Mouse (Mus musculus) lung, embryonic 16.5 days (tissue): ENCODE measurements around the gene Cdk6. TPM values are rescaled to one million over a fixed set of nuclear protein-coding genes. Genes with fewer than 3 reads are reported as not detected.

Experiments used
- ATAC-seq: fragments of 200-750 bp; cut with Nextera tagmentation; 2 replicates; pipeline ENCODE4 v1.8.0; 2017; ENCODE audit warnings: low read depth, mild to moderate bottlenecking, moderate library complexity
- H3K27ac ChIP-seq: fragments of 300-500 bp; sonication (generic); 2 replicates; pipeline ENCODE4 v1.5.1; 2014; ENCODE audit warnings: mild to moderate bottlenecking, control low read depth, low read length
- H3K27me3 ChIP-seq: fragments of 300-500 bp; sonication (generic); 2 replicates; pipeline ENCODE4 v1.6.1; 2014; ENCODE audit warnings: low read depth, low read length, mixed read lengths; ENCODE audit not compliant: control insufficient read depth, insufficient read depth
- H3K36me3 ChIP-seq: fragments of 300-500 bp; sonication (generic); 2 replicates; pipeline ENCODE4 v1.6.1; 2014; ENCODE audit warnings: low read length; ENCODE audit not compliant: control insufficient read depth, insufficient read depth
- H3K4me1 ChIP-seq: fragments of 300-500 bp; sonication (generic); replicated peaks from 2 replicates; pipeline ENCODE4 v1.6.1; 2014; ENCODE audit warnings: low read length, mixed read lengths; ENCODE audit not compliant: control insufficient read depth, insufficient read depth
- H3K4me2 ChIP-seq: fragments of 300-500 bp; sonication (generic); 2 replicates; pipeline ENCODE4 v1.6.1; 2014; ENCODE audit warnings: low read depth, low read length, control low read depth
- H3K4me3 ChIP-seq: fragments of 300-500 bp; sonication (generic); 2 replicates; pipeline ENCODE4 v1.5.1; 2014; ENCODE audit warnings: mild to moderate bottlenecking, low read length, control low read depth
- H3K9ac ChIP-seq: fragments of 300-500 bp; sonication (generic); 2 replicates; pipeline ENCODE4 v1.6.1; 2014; ENCODE audit warnings: low read length, control low read depth
- H3K9me3 ChIP-seq: fragments of 300-500 bp; sonication (generic); 2 replicates; pipeline ENCODE4 v1.6.1; 2016; ENCODE audit warnings: low read length; ENCODE audit not compliant: control insufficient read depth
- WGBS: fragments of 180-500 bp; shearing (Covaris S2); extraction: QIAGEN DNeasy Blood & Tissue Kit; methylation state at CpG from one replicate; pipeline ENCODE4 v1.1.7; 2014; 5-methylcytosine and 5-hydroxymethylcytosine counted together
- polyA plus RNA-seq: library from polyadenylated mRNA; unstranded; fragments of >200 nt; fragmentation: Nextera tagmentation; extraction: Ambion mirVana; gene quantifications from 2 replicates; pipeline ENCODE4 v1.2.1, GENCODE M21; 2015

Gene Cdk6
- polyA plus RNA-seq, 1 experiment from 2014 or later, result 33.7 TPM

- no peaks in the 10 kb centered on the region for H3K27me3 ChIP-seq
- peak; percentile 45; the same call in 1 of the 2 replicates for ATAC-seq
- H3K4me2 ChIP-seq, result no peak overlapping the region
- no peak overlapping the region for H3K27ac ChIP-seq
- H3K4me1 ChIP-seq, result peaks cover 15% of the 10 kb centered on the region; the same call in 1 of the 2 replicates
- 60% methylated on average over 15 of the region's 15 CpGs for WGBS
- no peak overlapping the region for H3K4me3 ChIP-seq
- H3K9ac ChIP-seq, result no peak overlapping the region
- no peaks in the 10 kb centered on the region for H3K36me3 ChIP-seq
- no peaks in the 10 kb centered on the region for H3K9me3 ChIP-seq
Measured at GRCm38 (mm10) chr5:3363036-3363983, 22.0 kb downstream of the Cdk6 start.

- WGBS, result 93% methylated on average over 4 of the region's 4 CpGs
Measured at GRCm38 (mm10) chr5:3367045-3367444, 25.8 kb downstream of the Cdk6 start.

GRCm38 (mm10) chr5:3369317-3369716 lies 28.0 kb downstream of the Cdk6 start:
- 24% methylated on average over 6 of the region's 6 CpGs for WGBS
- no peak overlapping the region for H3K9ac ChIP-seq
- H3K36me3 ChIP-seq, result no peaks in the 10 kb centered on the region
- H3K27ac ChIP-seq, result peak overlapping the region; percentile 75
- H3K4me1 ChIP-seq, result peaks cover 6% of the 10 kb centered on the region
- H3K27me3 ChIP-seq, result no peaks in the 10 kb centered on the region
- peak overlapping the region; percentile 29 for H3K4me2 ChIP-seq
- ATAC-seq, result peak; percentile 84
- no peaks in the 10 kb centered on the region for H3K9me3 ChIP-seq
- H3K4me3 ChIP-seq, result no peak overlapping the region

More at GRCm38 (mm10) chr5:3367045-3367444, 25.8 kb downstream of the Cdk6 start:
- H3K4me2 ChIP-seq, result no peak overlapping the region
- no peak overlapping the region for H3K27ac ChIP-seq
- H3K9ac ChIP-seq, result no peak overlapping the region
- H3K27me3 ChIP-seq, result no peaks in the 10 kb centered on the region
- no peak overlapping the region for H3K4me3 ChIP-seq
- H3K4me1 ChIP-seq, result peaks cover 15% of the 10 kb centered on the region
- no peak for ATAC-seq
- H3K9me3 ChIP-seq, result no peaks in the 10 kb centered on the region
- H3K36me3 ChIP-seq, result no peaks in the 10 kb centered on the region

GRCm38 (mm10) chr5:3371212-3371611 lies 29.9 kb downstream of the Cdk6 start:
- Histone ChIP-seq H3K27ac (no peak overlapping the region), H3K4me3 (no peak overlapping the region), H3K27me3 (no peaks in the 10 kb centered on the region), H3K9ac (no peak overlapping the region), H3K9me3 (no peaks in the 10 kb centered on the region), H3K36me3 (no peaks in the 10 kb centered on the region), H3K4me2 (no peak overlapping the region), H3K4me1 (peaks cover 6% of the 10 kb centered on the region)
- WGBS, result 75% methylated on average over 2 of the region's 2 CpGs
- no peak for ATAC-seq

GRCm38 (mm10) chr5:3373170-3373569 lies 31.9 kb downstream of the Cdk6 start:
- no peaks in the 10 kb centered on the region for H3K36me3 ChIP-seq

GRCm38 (mm10) chr5:3374763-3375162 lies 33.5 kb downstream of the Cdk6 start:
- no peak overlapping the region for H3K4me2 ChIP-seq
- H3K9me3 ChIP-seq, result no peaks in the 10 kb centered on the region
- no peak overlapping the region for H3K4me3 ChIP-seq
- no peak overlapping the region for H3K9ac ChIP-seq
- no peak overlapping the region for H3K27ac ChIP-seq
- H3K27me3 ChIP-seq, result no peaks in the 10 kb centered on the region
- H3K36me3 ChIP-seq, result no peaks in the 10 kb centered on the region
- peaks cover 5% of the 10 kb centered on the region; the same call in 1 of the 2 replicates for H3K4me1 ChIP-seq
- 87% methylated on average over 10 of the region's 10 CpGs for WGBS
- ATAC-seq, result no peak

More at GRCm38 (mm10) chr5:3373170-3373569, 31.9 kb downstream of the Cdk6 start:
- Histone ChIP-seq H3K4me1 (peaks cover 9% of the 10 kb centered on the region), H3K27ac (no peak overlapping the region), H3K27me3 (no peaks in the 10 kb centered on the region), H3K9ac (no peak overlapping the region), H3K9me3 (no peaks in the 10 kb centered on the region), H3K4me2 (no peak overlapping the region), H3K4me3 (no peak overlapping the region)
- 82% methylated on average over 10 of the region's 10 CpGs for WGBS
- ATAC-seq, result no peak

GRCm38 (mm10) chr5:3376167-3376566 lies 34.9 kb downstream of the Cdk6 start:
- Histone ChIP-seq H3K4me3 (no peak overlapping the region), H3K27ac (no peak overlapping the region), H3K27me3 (no peaks in the 10 kb centered on the region), H3K4me2 (no peak overlapping the region), H3K36me3 (no peaks in the 10 kb centered on the region), H3K4me1 (peaks cover 4% of the 10 kb centered on the region), H3K9me3 (no peaks in the 10 kb centered on the region), H3K9ac (no peak overlapping the region)
- no peak for ATAC-seq
- WGBS, result 87% methylated on average over 2 of the region's 2 CpGs

GRCm38 (mm10) chr5:3379252-3379651 lies 38.0 kb downstream of the Cdk6 start:
- H3K4me2 ChIP-seq, result no peak overlapping the region
- ATAC-seq, result no peak
- no peaks in the 10 kb centered on the region for H3K27me3 ChIP-seq
- H3K9ac ChIP-seq, result no peak overlapping the region
- WGBS, result 62% methylated on average over 4 of the region's 4 CpGs
- H3K4me3 ChIP-seq, result no peak overlapping the region
- H3K27ac ChIP-seq, result no peak overlapping the region
- H3K9me3 ChIP-seq, result no peaks in the 10 kb centered on the region
- no peaks in the 10 kb centered on the region for H3K36me3 ChIP-seq
- H3K4me1 ChIP-seq, result peaks cover 17% of the 10 kb centered on the region

GRCm38 (mm10) chr5:3380692-3381233 lies 39.5 kb downstream of the Cdk6 start:
- peak; percentile 71 for ATAC-seq
- Histone ChIP-seq H3K4me1 (peaks cover 17% of the 10 kb centered on the region), H3K4me2 (no peak overlapping the region), H3K27me3 (no peaks in the 10 kb centered on the region), H3K4me3 (no peak overlapping the region), H3K27ac (peak overlapping the region; percentile 70), H3K36me3 (no peaks in the 10 kb centered on the region), H3K9ac (no peak overlapping the region), H3K9me3 (no peaks in the 10 kb centered on the region)
- 64% methylated on average over 9 of the region's 9 CpGs for WGBS
